Mouse (Mus musculus): Measurements from ENCODE around the gene Pkd1.

GRCm38 (mm10) chr17:24548435-24548834 lies 1.2 kb upstream of the Pkd1 start:
- no peak for TF ChIP-seq CTCF (IDR thresholded peaks at IDR 0.05; ENCODE audit: low read depth, low read length)
- no peak for TF ChIP-seq POLR2A (IDR thresholded peaks at IDR 0.05; ENCODE audit: borderline replicate concordance, low read depth, low read length)
